Mouse (Mus musculus) neural tube, embryonic 10.5 days (tissue): Measurements from ENCODE around the gene Gbp2b.
"Not testable (repeated sequence)": the region's sequence is repeated elsewhere in the genome, so short reads cannot be mapped to it uniquely, and the experiment has no call there.

Experiments
- DNase-seq: peaks from one replicate; pipeline ENCODE4 v3.0.0-alpha.2; 2017; ENCODE audit warnings: low spot score; ENCODE audit errors: extremely low spot score

The Gbp2b gene

DNA sequence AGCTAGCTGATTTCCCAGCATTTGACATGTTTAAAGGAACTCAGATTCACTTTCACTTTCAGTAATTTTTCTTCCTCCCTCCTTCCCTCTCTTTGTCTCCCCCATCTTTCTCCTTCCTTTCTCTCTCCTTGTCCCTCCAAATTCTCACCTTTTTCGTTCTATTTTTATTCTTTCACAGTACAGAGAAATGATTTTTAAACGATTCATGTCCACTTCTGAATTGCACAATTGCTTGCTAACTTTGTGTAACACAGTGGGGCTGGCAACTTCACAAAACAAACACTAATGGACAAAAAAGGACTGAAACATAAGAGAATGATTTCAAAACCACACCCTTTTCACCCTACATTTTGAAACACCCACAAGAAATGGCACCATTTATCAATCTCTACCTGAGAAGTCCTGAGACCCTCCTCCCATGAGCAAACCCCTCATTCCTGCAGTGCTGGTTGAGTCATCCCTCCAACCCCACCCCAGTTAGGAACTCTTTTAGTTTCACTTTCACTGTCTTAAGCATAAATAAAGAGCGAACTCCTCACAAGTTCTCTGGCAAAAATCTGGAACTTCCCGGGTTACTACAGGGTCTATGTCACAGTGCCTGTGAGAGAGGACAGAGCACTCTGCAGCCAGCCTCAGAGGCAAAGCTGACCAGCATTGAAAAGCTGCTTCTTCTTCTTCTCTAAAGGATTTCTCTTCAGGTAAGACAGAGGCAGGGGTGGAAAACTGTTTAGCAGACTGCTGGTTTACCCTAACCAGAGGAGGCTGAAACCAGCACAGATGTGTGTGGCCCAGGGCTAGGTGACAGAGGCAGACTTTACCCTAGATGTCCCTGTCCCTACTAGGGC, 25.7 kb downstream of the Gbp2b start, which contains the start of gene Gbp2:
Gbp2 (plus strand) TSS at position 492 of the 845 bp plus-strand sequence.
- no peak for DNase-seq

DNA sequence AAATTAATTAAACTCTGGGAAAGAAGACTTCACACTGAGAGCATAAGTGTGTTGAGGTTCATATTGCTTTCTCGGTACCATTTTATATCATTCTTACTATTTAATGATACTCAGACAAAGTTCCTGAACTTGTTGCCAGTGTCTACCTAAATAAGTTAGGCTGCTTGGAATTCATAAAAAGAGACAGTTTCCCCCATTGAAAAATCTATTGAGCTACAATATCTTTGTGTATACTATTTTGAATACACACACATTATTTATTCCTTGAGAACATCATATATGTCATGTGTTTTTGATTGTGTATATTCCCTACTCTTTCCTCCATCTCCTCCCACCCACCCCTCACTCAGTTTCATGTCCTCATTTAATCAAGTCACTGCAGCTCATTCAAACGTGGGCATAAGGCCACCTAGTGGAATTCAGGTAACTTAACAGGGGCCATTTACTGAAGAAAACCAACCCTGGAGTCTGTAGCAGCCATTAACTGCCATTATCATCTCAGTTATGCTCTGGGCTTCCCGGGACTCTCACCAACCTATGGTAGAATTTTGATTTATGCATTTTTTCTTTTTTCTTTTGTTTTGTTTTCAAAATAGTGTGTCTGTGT, 26.4 kb downstream of the Gbp2b start:
- DNase-seq, result no peak

DNA sequence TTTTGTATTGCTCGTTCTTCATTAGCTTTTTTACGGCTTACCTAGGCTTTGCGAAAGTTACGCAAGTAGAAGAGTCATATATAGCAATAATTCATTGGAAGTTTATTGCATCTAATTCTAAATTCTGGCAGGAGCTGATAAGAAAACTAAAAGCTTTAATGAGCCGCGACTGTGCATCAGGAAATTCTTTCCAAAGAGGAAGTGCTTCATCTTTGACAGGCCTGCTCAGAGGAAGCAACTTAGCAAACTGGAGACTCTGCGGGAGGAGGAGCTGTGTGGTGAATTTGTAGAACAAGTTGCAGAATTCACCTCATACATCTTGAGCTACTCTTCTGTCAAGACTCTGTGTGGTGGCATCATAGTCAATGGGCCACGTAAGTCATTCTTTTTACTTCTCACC, 35.7 kb downstream of the Gbp2b start:
- DNase-seq, result no peak

DNA sequence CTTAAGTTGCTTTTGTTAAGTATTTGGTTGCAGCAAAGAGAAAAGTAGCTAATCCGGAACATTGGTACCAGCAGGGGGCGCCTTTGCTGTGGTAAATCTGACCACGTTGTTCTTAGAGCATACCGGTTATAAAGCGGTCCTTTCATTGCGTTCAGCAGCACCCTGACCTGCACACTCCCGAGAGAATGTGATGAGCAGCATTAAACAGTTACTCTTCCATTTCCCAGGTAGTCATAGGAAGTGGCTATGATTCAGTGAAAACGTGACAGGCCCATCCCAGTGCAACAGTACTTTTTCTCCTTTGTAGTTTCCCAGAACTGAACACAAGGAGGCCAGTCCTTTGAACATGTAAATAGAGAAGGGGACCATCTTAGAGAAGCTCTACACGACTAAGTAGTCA, 45.6 kb downstream of the Gbp2b start:
- DNase-seq, result peak; percentile 69

DNA sequence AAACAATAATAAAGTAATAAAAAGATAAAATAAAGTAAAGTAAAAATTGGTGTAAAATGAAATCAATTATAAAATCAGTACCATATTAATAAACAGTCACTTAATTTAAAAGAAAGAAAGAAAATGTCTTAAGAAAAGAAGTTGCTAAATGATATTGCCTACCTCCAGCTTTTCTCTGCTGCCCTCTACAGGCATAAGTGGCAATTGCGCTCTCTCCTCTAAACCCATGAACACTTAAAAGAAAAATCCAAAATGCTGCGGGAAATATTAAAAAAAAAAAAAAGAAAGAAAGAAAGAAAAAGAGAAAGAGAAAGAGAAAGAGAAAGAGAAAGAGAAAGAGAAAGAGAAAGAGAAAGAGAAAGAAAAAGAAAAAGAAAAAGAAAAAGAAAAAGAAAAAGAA, 51.3 kb downstream of the Gbp2b start:
- DNase-seq, result peak; percentile 48

DNA sequence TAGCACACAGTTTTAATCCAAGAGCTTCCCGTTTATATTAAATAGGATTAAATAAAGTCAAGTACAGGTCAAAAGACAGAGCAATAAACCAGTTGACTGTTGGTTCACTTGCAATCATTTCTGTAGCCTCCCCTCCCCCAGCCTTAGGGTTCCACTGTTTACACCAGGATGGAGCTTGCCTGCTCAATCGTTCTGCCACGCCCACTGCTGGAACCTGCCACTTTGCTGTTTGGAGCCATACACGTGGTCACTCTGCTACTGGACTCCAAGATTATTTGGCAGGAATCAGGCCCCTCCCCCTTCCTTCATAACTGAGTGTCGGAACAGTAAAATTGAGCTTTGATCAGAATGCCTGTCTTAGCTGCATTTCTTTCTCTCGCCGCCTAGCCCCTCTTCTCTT, 53.2 kb downstream of the Gbp2b start:
- not testable (repeated sequence) for DNase-seq

DNA sequence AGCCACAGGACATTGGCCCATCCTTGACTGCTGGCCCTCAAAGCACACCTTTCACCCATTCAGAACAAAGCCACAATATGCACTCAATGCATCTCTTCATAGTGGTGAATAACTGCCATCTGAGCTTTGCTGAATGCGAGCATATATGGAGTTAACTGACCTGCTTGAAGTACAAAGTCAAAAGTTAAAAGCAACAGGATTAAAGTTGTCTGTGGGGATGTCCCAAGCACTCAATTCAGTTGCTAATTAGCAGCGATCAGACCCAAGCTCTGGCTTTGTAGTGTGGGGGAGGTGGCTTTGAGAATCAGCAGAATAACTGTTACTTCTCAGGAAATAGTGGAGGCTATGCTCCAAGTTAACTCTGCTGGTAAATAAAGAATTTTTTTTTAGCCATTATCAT, 55.6 kb downstream of the Gbp2b start:
- DNase-seq, result no peak

DNA sequence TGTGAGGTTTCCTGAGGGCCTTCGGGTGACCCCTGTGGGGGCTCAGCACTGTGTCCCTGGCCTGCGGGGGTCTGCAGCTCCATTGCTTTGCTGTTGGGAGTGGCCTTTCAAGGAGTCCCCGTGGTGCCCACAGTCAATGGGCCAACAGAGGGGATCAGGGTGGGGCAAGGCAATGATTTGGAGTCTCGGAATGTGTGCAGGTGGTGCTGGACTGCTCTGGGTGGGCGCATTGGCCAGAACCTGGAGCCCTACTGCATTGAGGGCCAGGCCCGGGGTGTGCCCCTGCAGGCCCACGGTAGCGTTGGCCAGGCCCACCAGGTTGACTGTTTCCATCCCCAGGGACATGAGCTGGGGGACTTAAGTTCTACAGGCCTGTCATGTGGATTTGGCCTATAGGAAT, 70.1 kb downstream of the Gbp2b start:
- DNase-seq, result no peak
